In the genomic region with DNA sequence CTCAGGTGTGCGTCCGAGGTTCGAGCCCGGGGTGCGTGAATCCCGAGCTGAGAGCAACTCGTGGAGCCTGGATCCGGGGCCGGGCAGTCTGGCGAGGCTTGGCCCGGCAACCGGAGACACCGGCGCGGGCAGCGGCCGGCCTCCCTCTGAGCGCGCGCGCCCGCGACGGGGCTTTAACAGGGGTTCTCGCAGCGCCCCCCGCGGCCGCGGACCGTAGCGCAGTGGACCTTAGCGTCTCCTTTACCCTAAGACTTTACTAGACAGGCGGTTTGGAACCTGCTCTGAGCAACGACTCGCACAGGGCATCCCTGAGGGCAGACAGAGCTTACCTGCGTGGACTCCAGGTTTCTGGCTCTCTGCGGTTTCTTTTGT, we compare ENCODE assay signal across 8 mouse cellular contexts. TPM values are rescaled to one million over a fixed set of nuclear protein-coding genes. Genes with fewer than 3 reads are reported as not detected.
DNase-seq lines count a peak whose midpoint lies in the region; ATAC-seq and TF ChIP-seq lines count a peak whose summit lies in the region.

A gene (minus strand): TSS at position 167 of the 372 bp plus-strand sequence.

- H3K4me3 ChIP-seq in layer of hippocampus, adult 2 months = peak within 1 kb of the TSS; percentile 64
- peak within 1 kb of the TSS; percentile 59 for H3K4me3 ChIP-seq in olfactory bulb, adult 2 months (ENCODE audit: insufficient read depth, low read depth, low read length)

- H3K27ac ChIP-seq in layer of hippocampus, adult 2 months = peak within 1 kb of the TSS; percentile 25; the same call in 1 of the 2 replicates
- no peak within 1 kb of the TSS for H3K27ac ChIP-seq in olfactory bulb, adult 2 months (ENCODE audit: insufficient read depth, low read depth, low read length)

- H3K4me1 ChIP-seq in olfactory bulb, adult 2 months (ENCODE audit: control insufficient read depth, insufficient read depth, low read length) = peaks cover 5% of the 10 kb centered on the region

- peak; percentile 90 for TF ChIP-seq CTCF in layer of hippocampus, adult 2 months (conservative IDR thresholded peaks at IDR 0.05)
- TF ChIP-seq CTCF in olfactory bulb, adult 2 months (IDR thresholded peaks at IDR 0.05; ENCODE audit: insufficient read depth, low read depth, low read length) = peak; percentile 71; the same call in 1 of the 2 replicates

- DNase-seq in ES-CJ7 (ENCODE audit: low read depth, low spot score) = peak; percentile 71
- peak; percentile 14 for DNase-seq in cerebellum, adult 9-10 months
- peak; percentile 14 to 82 for DNase-seq in frontal cortex, adult 2 months (ENCODE audit: extremely low spot score in 1 of 2, low spot score in 1 of 2)
- DNase-seq in layer of hippocampus, adult 2 months (ENCODE audit: low spot score in 2 of 2) = peak; percentile 44 to 77
- DNase-seq in lung, adult 18-20 months = peak; percentile 76 to 79
- DNase-seq in thymus, adult 18-20 months = peak; percentile 51

- WGBS in olfactory bulb, adult 2 months = 1% methylated on average over 38 of the region's 38 CpGs

- peak; percentile 79 to 82 for ATAC-seq in hematopoietic stem cell, adult 5-6 weeks (replicated peaks in 1 of 2; ENCODE audit: insufficient read depth in 1 of 2, low FRiP score in 2 of 2, low TSS enrichment in 1 of 2, low read depth in 1 of 2, poor library complexity in 2 of 2, severe bottlenecking in 2 of 2)

- no peak for TF ChIP-seq POLR2A in olfactory bulb, adult 2 months (IDR thresholded peaks at IDR 0.05; ENCODE audit: insufficient read depth, low read depth, low read length)

RNA-seq across cellular contexts. Expression of the gene that starts here (rescaled TPM):
- polyA plus RNA-seq in frontal cortex, adult 2 months (2012; rRNA removed) = 4.7 and 5.7 TPM in 2 replicates
- not detected in 2 replicates for total RNA-seq in hematopoietic stem cell, adult 5-6 weeks (2017)
- total RNA-seq in layer of hippocampus, adult 2 months (2021) = 1 to 10 TPM; 6.2 to 8.9 TPM
- not detected in 2 replicates for polyA plus RNA-seq in olfactory bulb, adult 2 months (2012; ENCODE audit: insufficient read depth, insufficient read length, low replicate concordance, missing spikeins)

Comparison
In these comparisons a context has a peak if more than half of its experiments do, and no peak if none do; other contexts are left out.
1. Peak in ATAC-seq in hematopoietic stem cell, adult 5-6 weeks; RNA of the gene not detected or under 1 TPM.
2. DNase-seq: peak in every context shown above with its lines; median percentile 78 in lung, adult 18-20 months; 71 in ES-CJ7; 60 in layer of hippocampus, adult 2 months; 51 in thymus, adult 18-20 months; 48 in frontal cortex, adult 2 months; 14 in cerebellum, adult 9-10 months.